Mouse (Mus musculus): ENCODE data around the gene Snx4. TPM values are rescaled to one million over a fixed set of nuclear protein-coding genes. Genes with fewer than 3 reads are reported as not detected.

Snx4 gene
- total RNA-seq, 2 experiments from 2014 or later = 71.2 to 76.7 TPM

GRCm38 (mm10) chr16:33342356-33342755 is 91.1 kb downstream of the Snx4 start:
- no peak for ATAC-seq (replicated peaks; ENCODE audit: poor library complexity)

- ATAC-seq (replicated peaks; ENCODE audit: poor library complexity) = no peak
Observed at GRCm38 (mm10) chr16:33343106-33343505, 91.9 kb downstream of the Snx4 start.

- ATAC-seq (replicated peaks; ENCODE audit: poor library complexity) = peak; percentile 55
Observed at GRCm38 (mm10) chr16:33343601-33344000, 92.4 kb downstream of the Snx4 start.

- ATAC-seq (replicated peaks; ENCODE audit: poor library complexity) = no peak
Observed at GRCm38 (mm10) chr16:33344379-33344778, 93.1 kb downstream of the Snx4 start.

- ATAC-seq (replicated peaks; ENCODE audit: poor library complexity) = no peak
Observed at GRCm38 (mm10) chr16:33344875-33345274, 93.6 kb downstream of the Snx4 start.

- ATAC-seq (replicated peaks; ENCODE audit: poor library complexity) = no peak
Observed at GRCm38 (mm10) chr16:33346376-33346775, 95.1 kb downstream of the Snx4 start.

- no peak for ATAC-seq (replicated peaks; ENCODE audit: poor library complexity)
Observed at GRCm38 (mm10) chr16:33347134-33347533, 95.9 kb downstream of the Snx4 start.

Other genes starting within 250 kb of the Snx4 start
- gene Iqcg, start 195.2 kb upstream of the Snx4 start, total RNA-seq (2015) = 1.3 and 2.5 TPM in 2 replicates
- 2.5 and 6.6 TPM in 2 replicates for gene Iqcg, start 195.2 kb upstream of the Snx4 start, total RNA-seq (2017)
- 2,569 and 2,723 TPM in 2 replicates for gene Rpl35a, start 195.0 kb upstream of the Snx4 start, total RNA-seq (2015)
- gene Rpl35a, start 195.0 kb upstream of the Snx4 start, total RNA-seq (2017) = 1,815 and 2,269 TPM in 2 replicates
- gene Lmln, start 188.9 kb upstream of the Snx4 start, total RNA-seq (2015) = 1.4 and 2.0 TPM in 2 replicates
- gene Lmln, start 188.9 kb upstream of the Snx4 start, total RNA-seq (2017) = 2.4 and 4.6 TPM in 2 replicates
- gene Osbpl11, start 66.4 kb upstream of the Snx4 start, total RNA-seq (2015) = 8.7 and 9.3 TPM in 2 replicates
- gene Osbpl11, start 66.4 kb upstream of the Snx4 start, total RNA-seq (2017) = 17.2 and 17.7 TPM in 2 replicates
- 67.0 and 73.5 TPM in 2 replicates for gene Zfp148, start 129.4 kb downstream of the Snx4 start, total RNA-seq (2015)
- gene Zfp148, start 129.4 kb downstream of the Snx4 start, total RNA-seq (2017) = 29.4 and 30.3 TPM in 2 replicates